Mouse (Mus musculus) T-helper 17 cell (primary cell): Measurements from ENCODE around the gene Prom2.

Experiments used
- in situ Hi-C, 2 experiments: fragments of 300-600 bp; cut with MboI, MseI; formaldehyde crosslinking; loops; 1 replicate in 1 of 2; 2 replicates in 1 of 2; pipeline ENCODE4 v1.15.1; 2025; ENCODE audit warnings: high pct_unique_total_duplicates in 2 of 2

Prom2 gene

DNA sequence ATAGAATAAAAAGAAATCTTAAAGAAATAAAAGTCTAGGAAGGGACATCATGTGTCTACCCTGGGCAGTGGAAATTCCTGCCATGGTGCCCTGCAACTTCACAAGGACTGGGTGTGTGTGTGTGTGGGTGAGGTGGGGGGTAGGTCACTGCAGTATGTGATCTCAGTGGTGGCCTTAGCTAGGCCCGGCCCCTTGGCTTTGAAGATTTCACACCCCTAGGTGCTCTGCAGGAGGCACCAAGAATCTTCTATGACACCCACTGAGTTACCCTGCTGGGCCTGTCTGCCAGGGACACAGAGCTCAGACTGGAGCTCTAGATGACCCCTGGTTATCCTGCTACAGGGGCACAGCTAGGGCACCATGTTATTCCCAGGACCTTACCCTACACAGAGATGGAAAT, 44.9 kb downstream of the Prom2 start:
- in situ Hi-C loops = loop anchor here (5.0 kb wide), 1 partner anchor 34 kb away; no protein-coding TSS in a partner anchor

DNA sequence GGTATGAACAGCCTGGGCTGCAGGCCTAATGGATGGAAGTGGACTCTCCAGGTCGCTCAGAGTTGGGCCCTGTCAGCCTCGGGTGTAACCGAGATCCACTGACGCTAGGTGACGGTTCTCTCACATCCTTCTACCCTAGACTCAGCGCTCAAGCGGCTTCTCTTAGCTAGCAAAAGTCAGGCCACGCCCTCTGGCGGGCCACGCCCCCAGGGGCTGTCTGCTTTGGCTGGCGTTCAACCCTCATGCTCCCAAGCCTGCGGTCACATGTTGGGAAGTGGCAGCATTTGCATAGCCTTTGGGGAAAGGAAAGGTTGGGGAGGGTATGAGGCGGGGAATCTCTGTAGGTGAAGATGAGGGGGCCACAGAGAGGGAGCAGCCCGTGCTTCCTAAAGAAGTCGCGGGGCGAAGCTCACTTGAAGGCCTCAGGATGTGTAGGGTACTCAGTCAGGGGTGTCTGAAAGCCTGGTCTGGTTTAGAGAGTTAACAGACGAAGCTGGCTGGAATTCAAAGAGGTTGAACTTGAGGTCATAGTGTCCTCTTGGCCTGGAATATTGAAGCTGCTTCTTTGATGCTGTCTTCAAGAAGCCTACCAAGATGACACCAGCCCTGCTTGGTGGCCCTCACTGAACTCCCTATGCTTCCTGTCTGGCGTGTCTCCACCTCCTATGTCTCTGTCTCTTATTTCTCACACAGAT, 56.6 kb downstream of the Prom2 start:
- in situ Hi-C loops = no loop called here

DNA sequence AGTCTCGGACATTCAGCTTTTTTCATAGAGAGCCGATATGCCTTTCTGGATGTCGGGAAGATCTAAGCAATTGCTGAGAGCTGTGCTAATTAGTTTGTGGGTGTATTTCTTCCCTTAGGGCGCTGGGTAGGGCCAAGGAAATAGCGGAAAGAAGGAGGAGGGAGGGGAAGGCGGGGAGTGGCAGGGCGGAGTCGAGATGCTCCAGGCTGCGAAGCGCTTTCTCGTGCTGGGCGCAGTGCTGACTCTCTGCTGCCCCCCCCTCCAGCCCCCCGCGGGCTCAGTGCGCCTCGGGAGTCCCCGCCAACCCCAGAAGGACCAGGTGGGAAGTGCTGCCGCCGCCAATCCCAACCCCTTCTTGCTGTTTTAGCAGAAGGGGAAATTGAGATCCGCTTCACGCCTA, 58.3 kb downstream of the Prom2 start:
- in situ Hi-C loops = no loop called here

DNA sequence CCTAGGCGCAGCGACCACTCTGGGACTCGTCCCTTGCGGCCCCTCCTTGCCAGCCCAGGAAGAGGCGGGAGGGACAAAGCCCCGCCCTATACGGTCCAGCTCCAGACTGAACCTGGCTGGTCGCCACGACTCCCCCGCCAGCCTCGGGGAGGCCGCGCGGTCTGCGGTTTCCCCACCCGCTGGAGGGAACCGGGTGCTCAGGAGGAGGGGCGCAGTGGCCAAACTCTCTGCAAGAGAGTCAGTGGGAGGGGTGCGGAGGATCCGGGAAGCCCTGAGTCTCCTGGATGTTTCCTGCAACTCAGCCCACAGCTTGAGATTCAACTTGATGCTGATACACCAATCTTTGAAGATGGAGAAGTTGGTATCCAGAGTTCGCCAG, 58.7 kb downstream of the Prom2 start:
- in situ Hi-C loops = no loop called here

DNA sequence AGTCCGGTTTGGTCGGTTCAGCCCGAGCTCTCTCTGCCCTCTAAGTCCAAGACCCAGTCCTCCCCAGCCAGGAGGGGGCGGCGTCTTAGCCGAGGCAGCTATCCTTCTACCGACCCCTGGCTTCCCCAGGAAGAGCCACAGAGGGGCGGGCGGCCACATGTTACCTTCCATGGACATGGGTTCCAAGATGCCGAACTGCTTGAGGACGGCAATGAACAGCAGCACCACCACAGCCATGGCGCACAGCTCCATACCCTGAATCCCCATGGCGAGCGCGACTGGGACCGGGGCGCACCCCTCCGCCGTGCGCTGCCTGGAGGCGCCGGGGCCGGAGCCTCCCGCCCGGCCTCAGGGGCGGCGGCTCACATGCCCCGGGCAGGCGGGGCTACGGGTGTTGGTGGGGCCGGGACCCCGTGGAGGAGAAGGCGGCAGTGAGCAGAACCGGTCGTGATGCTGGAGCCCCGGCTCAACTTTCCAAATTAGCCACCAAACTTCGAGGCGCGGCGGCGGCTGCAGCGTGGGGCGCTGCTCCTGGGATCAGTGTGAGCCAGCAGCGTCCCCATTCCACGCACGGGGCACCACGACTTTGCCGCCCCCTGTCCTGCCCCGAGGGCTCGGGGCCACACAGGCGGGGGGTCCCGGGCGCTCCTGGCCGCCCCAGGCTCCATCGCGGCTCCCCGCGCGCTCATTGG, 59.3 kb downstream of the Prom2 start:
- in situ Hi-C loops = no loop called here

DNA sequence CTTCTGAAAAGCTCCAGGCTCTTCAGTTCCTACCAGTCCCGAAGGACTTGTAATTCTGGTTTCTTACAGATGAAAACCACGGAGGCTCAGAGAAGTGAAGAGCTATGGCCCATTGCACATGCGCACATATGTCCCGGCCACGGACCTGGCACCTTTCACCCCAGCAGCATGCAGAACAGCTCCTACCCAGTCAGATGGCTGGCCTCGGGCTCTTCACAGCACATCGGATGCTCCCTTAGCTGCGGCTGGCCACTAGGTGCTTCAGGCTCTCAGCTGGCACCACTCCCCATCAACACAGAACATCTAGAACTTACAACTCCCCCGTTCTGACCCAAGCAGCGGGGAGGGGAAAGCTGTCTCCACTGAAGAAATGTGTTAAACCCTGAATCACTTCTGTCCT, 61.5 kb downstream of the Prom2 start:
- in situ Hi-C loops = no loop called here

DNA sequence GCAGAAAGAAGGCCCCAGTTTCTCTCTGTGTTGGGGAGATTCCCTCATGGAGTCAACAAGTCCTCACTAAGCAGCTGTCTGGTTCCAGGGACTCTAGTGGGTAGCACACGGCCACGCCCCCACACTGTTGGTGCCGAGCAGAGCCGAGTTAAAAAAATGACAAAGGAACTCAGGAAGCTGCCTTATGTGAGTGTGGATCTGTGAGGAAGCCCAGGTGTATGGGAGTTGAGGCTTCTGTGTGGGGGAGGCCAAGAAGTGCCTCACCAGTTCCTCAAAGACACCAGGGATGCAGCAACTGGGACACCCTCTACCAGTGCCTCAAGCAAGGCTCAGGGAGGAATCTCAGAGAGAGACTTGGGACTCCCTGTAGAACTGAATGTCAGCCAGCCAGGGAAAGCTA, 62.1 kb downstream of the Prom2 start:
- in situ Hi-C loops = no loop called here
